Mouse (Mus musculus) embryonic facial prominence, embryonic 14.5 days (tissue): ENCODE results near the gene Zfp697. TPM values are rescaled to one million over a fixed set of nuclear protein-coding genes. Genes with fewer than 3 reads are reported as not detected.
"Not testable (repeated sequence)": the region's sequence is repeated elsewhere in the genome, so short reads cannot be mapped to it uniquely, and the experiment has no call there.

ENCODE experiments used
- ATAC-seq: fragments of 200-750 bp; cut with Nextera tagmentation; 2 replicates; pipeline ENCODE4 v1.8.0; 2017; ENCODE audit warnings: low read depth, moderate number of reproducible peaks, moderate TSS enrichment
- DNase-seq: peaks from one replicate; pipeline ENCODE4 v3.0.0-alpha.2; 2015; ENCODE audit warnings: low spot score
- H3K27ac ChIP-seq: fragments of 300-500 bp; sonication (generic); replicated peaks from 2 replicates; pipeline ENCODE4 v1.5.1; 2014; ENCODE audit warnings: low read depth, mild to moderate bottlenecking, low read length, moderate library complexity
- H3K27me3 ChIP-seq: fragments of 300-500 bp; sonication (generic); replicated peaks from 2 replicates; pipeline ENCODE4 v1.6.1; 2014; ENCODE audit warnings: low read length; ENCODE audit not compliant: control insufficient read depth, insufficient read depth
- H3K36me3 ChIP-seq: fragments of 300-500 bp; sonication (generic); 2 replicates; pipeline ENCODE4 v1.6.1; 2014; ENCODE audit warnings: low read length, mixed read lengths; ENCODE audit not compliant: control insufficient read depth, insufficient read depth
- H3K4me1 ChIP-seq: fragments of 300-500 bp; sonication (generic); 2 replicates; pipeline ENCODE4 v1.6.1; 2014; ENCODE audit warnings: antibody characterized with exemption, low read length; ENCODE audit not compliant: control insufficient read depth, insufficient read depth
- H3K4me2 ChIP-seq: fragments of 300-500 bp; sonication (generic); 2 replicates; pipeline ENCODE4 v1.6.1; 2014; ENCODE audit warnings: low read depth, mild to moderate bottlenecking, low read length, moderate library complexity, mixed read lengths
- H3K4me3 ChIP-seq: fragments of 300-500 bp; sonication (generic); 2 replicates; pipeline ENCODE4 v1.5.1; 2014; ENCODE audit warnings: low read depth, mild to moderate bottlenecking, low read length
- H3K9ac ChIP-seq: fragments of 300-500 bp; sonication (generic); 2 replicates; pipeline ENCODE4 v1.6.1; 2014; ENCODE audit warnings: low read depth, mild to moderate bottlenecking, low read length, moderate library complexity, mixed read lengths
- H3K9me3 ChIP-seq: fragments of 300-500 bp; sonication (generic); 2 replicates; pipeline ENCODE4 v1.6.1; 2016; ENCODE audit warnings: low read length; ENCODE audit not compliant: control insufficient read depth
- WGBS: fragments of 180-500 bp; shearing (Covaris S2); extraction: QIAGEN DNeasy Blood & Tissue Kit; methylation state at CpG from one replicate; pipeline ENCODE4 v1.1.7; 2014; 5-methylcytosine and 5-hydroxymethylcytosine counted together
- polyA plus RNA-seq: library from polyadenylated mRNA; unstranded; fragments of >200 nt; fragmentation: Nextera tagmentation; extraction: Ambion mirVana; gene quantifications from 2 replicates; pipeline ENCODE4 v1.2.1, GENCODE M21; 2014

Gene Zfp697
- polyA plus RNA-seq, 1 experiment from 2014 or later, result 4.8 TPM

DNA sequence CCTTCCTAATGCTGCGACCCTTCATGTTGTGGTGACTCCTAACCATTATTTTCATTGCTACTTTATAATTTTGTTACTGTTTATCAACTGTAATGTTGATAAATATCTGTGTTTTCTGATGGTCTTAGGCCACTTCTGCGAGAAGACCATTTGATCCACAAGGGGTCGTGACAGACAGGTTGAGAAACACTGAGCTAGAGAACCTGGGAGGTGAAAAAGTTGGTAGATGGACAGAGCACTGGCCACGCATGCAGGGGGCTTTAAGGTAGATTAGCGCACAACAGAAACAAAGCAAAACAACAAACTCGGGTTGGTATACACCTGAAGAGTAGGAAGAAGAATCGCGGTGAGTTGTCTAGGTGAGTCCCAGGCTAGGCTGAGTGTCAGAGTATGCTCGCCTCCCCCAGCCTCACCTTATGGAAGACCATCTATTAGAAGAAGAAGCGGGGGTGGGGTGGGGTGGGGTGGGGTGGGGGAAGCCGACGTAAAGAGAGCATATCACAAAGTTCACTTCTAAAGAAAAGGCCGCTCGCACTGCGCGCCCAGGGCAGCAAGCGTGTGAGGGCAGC, 500 bp upstream of the Zfp697 start:
- Histone ChIP-seq H3K27me3 (no peaks in the 10 kb centered on the region), H3K9me3 (no peaks in the 10 kb centered on the region), H3K4me3 (peak overlapping the region; percentile 92), H3K4me2 (peak overlapping the region; percentile 95), H3K9ac (peak overlapping the region; percentile 89), H3K27ac (no peak overlapping the region), H3K4me1 (peaks cover 6% of the 10 kb centered on the region), H3K36me3 (no peaks in the 10 kb centered on the region)
- 7% methylated on average over 13 of the region's 17 CpGs for WGBS
- ATAC-seq, result no peak
- DNase-seq, result peak; percentile 49

DNA sequence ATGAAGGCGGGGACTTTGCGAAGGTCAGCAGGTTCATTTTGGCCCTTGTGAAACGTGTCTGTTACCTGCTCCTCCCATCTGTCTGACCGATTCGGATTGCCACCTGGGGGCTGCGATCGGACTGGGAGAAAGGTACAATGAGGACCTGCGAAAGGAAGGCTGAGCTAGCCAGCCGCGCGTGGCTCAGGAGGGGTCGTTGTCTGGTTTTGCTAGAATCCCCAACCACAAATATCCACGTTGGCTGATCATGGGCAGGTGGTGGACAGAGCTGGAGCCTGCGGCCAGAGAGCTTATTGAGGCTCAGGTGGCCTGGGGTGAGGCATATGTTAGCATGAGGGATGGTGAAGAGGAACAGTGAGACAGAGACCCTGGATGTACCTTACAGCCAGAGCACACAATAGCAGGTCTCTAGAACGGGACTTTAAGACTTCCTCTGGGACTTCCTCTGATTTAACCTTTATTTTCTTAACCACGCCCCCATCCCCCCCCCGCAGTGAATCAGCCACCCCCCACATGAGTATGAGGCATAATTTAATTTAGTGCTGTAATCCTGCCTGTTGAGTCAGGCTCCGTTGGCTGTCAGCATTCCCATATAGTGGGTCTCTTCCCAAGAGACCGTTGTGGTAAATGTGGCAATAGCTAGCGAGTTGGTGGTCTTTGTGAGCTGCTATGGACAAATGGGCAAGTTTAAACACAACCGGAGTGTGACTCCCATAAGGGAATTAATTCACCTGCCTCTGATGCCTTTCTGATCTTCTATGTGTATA, 946 bp downstream of the Zfp697 start:
- ATAC-seq, result 0 out of 2 replicates have a peak, but pooled peaks have one; percentile 8
- Histone ChIP-seq H3K36me3 (no peaks in the 10 kb centered on the region), H3K4me1 (peaks cover 6% of the 10 kb centered on the region), H3K4me2 (peak overlapping the region; percentile 95), H3K9ac (peak overlapping the region; percentile 89), H3K9me3 (no peaks in the 10 kb centered on the region), H3K4me3 (peak overlapping the region; percentile 92), H3K27me3 (no peaks in the 10 kb centered on the region), H3K27ac (no peak overlapping the region)
- WGBS, result 8% methylated on average over 19 of the region's 21 CpGs
- DNase-seq, result peak; percentile 19

DNA sequence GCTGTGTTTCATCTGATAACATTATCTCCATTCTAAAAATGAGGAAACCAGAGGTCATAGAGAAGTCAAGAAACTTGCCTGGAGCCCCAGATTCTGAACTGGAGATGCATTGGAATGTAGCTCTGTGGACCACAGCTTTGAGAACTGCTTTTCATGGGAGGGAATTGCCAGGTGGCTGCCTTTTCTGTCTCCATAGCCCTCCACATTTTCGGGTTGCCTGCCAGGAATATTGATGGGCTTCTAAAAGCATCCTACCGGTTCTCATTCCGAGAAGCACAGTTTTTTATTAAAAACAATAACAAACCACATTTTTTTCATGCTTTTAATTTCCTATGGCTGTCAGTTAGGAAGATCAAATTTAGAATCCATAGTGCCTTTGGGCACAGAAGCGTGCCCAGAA, 4.8 kb downstream of the Zfp697 start:
- Histone ChIP-seq H3K27me3 (no peaks in the 10 kb centered on the region), H3K4me2 (no peak overlapping the region), H3K4me3 (no peak overlapping the region), H3K9me3 (no peaks in the 10 kb centered on the region), H3K4me1 (peaks cover 6% of the 10 kb centered on the region), H3K9ac (no peak overlapping the region), H3K27ac (no peak overlapping the region), H3K36me3 (no peaks in the 10 kb centered on the region)
- DNase-seq (peak; percentile 39), ATAC-seq (no peak)
- 34% methylated on average over 4 of the region's 4 CpGs for WGBS

DNA sequence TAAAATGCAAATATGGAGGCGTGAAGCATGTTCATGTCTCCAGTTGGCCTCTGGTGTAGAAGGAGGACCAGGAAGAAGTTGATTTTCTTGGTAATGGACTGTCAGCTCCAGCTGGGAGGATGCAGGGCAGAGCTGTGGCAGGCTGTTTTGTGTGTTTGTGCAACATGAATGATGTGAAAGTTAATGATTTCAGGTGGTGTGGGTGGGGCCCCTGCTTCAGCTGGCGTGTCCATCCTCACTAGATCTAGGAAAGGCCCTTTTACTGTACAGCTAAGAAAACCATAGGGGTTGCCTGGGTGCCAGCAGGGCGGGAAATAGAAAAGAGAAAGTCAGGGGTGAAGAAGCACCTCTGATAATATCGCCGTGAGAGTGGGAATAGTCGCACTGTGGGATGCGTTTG, 5.5 kb downstream of the Zfp697 start:
- Histone ChIP-seq H3K27me3 (no peaks in the 10 kb centered on the region), H3K36me3 (no peaks in the 10 kb centered on the region), H3K9me3 (no peaks in the 10 kb centered on the region), H3K9ac (no peak overlapping the region), H3K4me1 (peaks cover 6% of the 10 kb centered on the region), H3K27ac (no peak overlapping the region), H3K4me2 (no peak overlapping the region), H3K4me3 (no peak overlapping the region)
- ATAC-seq (no peak), DNase-seq (no peak)
- 81% methylated on average over 7 of the region's 7 CpGs for WGBS

DNA sequence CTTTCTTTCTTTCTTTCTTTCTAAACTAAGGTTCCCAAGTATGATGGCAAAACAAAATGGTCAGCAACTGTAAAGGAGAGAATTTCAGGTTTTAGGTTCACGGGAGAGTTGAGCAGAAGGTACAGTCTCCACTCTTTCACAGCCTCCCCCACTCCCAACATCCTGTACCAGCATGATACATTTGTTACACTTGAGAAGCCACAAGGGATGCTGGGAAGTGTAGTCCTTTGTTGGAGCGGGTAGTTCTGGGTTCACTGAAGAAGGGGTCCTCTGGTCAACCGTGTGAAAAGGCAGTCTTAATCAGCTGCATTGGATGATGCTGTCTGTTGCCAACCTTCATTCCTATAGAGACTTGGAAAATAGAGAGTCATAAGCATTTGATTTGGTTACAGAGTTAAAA, 7.0 kb downstream of the Zfp697 start:
- no peaks in the 10 kb centered on the region for H3K36me3 ChIP-seq
- H3K4me3 ChIP-seq, result no peak overlapping the region
- no peak overlapping the region for H3K4me2 ChIP-seq
- no peaks in the 10 kb centered on the region for H3K9me3 ChIP-seq
- WGBS, result 57% methylated on average over 3 of the region's 3 CpGs
- ATAC-seq (no peak), DNase-seq (no peak)
- H3K27ac ChIP-seq, result no peak overlapping the region
- no peak overlapping the region for H3K9ac ChIP-seq
- no peaks in the 10 kb centered on the region for H3K27me3 ChIP-seq
- no peaks in the 10 kb centered on the region for H3K4me1 ChIP-seq

DNA sequence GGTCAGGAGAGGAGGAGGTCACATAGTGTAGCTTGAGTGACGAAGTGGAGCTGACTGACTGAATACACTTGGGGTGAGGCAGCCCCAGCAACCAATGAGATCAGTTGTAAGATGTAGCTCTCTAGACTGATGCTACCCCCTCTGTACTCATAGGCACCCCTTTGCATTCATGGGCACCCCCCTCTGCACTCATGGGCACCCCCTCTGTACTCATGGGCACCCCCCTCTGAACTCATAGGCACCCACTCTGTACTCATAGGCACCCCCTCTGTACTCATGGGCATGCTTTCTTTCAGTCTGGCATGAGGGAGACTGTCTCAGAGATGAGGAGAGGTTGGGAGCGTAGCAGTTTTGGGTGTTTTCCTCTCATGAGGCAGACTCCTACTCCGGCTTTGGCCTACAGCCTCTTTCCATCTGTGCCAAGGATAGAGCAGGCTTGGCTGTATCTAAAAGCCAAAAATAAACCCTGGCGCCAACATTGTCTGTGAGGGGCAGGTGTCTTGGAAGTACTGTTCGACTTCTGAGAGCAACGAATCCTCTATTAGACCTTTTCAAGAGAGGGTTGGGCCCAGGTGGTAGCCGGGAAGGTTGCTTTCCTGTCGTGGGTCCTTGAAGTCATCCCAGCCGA, 22.1 kb downstream of the Zfp697 start:
- not testable (repeated sequence) for DNase-seq
- WGBS, result 91% methylated on average over 8 of the region's 9 CpGs

GRCm38 (mm10) chr3:98405877-98406276, 23.6 kb downstream of the Zfp697 start:
- H3K4me2 ChIP-seq, H3K9ac ChIP-seq, H3K36me3 ChIP-seq, ATAC-seq, H3K9me3 ChIP-seq, DNase-seq, H3K4me1 ChIP-seq, H3K27ac ChIP-seq, H3K4me3 ChIP-seq, H3K27me3 ChIP-seq: not testable (repeated sequence)
- 90% methylated on average over 4 of the region's 6 CpGs for WGBS

More for the DNA sequence above, 22.1 kb downstream of the Zfp697 start:
- H3K4me3 ChIP-seq, H3K36me3 ChIP-seq, H3K9me3 ChIP-seq, H3K4me2 ChIP-seq, H3K27me3 ChIP-seq, ATAC-seq, H3K9ac ChIP-seq, H3K4me1 ChIP-seq, H3K27ac ChIP-seq: not testable (repeated sequence)

DNA sequence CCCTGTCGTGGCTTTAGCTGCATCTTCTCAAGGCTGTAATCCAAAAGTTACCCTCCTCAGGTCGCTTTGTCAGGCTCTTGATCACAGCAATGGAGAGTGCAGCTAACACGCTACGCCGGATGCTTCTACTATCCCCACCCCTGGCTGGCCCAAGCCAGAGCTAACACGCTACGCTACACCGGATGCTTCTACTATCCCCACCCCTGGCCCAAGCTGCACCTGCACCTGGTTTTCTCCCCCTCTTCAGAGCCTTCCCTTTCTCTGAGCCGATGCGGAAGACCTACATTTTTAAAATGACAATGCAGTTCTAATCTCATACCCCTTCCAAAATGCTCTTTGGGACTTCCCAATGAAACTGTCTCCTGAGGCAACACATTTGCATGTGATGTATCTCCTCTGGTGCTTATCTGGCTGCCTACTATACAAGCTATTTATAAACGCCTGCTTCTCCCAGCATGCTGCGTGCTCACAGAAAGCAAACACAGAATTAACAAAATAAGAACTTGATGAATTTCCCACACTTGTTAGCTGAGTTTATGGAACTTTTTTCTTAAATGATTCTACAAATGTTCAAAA, 24.4 kb downstream of the Zfp697 start:
- not testable (repeated sequence) for H3K27me3 ChIP-seq, H3K4me2 ChIP-seq, ATAC-seq, DNase-seq, H3K9ac ChIP-seq, H3K36me3 ChIP-seq, H3K27ac ChIP-seq, H3K9me3 ChIP-seq, H3K4me3 ChIP-seq, H3K4me1 ChIP-seq
- 67% methylated on average over 12 of the region's 12 CpGs for WGBS
